Mouse (Mus musculus) erythroblast, embryonic 14.5 days (primary cell): Measurements from ENCODE around the gene Nat14. TPM values are rescaled to one million over a fixed set of nuclear protein-coding genes. Genes with fewer than 3 reads are reported as not detected.
"Not testable (repeated sequence)": the region's sequence is repeated elsewhere in the genome, so short reads cannot be mapped to it uniquely, and the experiment has no call there.

Experiments
- H3K27me3 ChIP-seq: 2 replicates; pipeline ENCODE4 v1.6.1; 2012; ENCODE audit warnings: inconsistent platforms; ENCODE audit not compliant: control insufficient read depth
- H3K36me3 ChIP-seq: 2 replicates; pipeline ENCODE4 v1.6.1; 2012; ENCODE audit warnings: mild to moderate bottlenecking, inconsistent platforms; ENCODE audit not compliant: control insufficient read depth
- H3K4me1 ChIP-seq: 2 replicates; pipeline ENCODE4 v1.6.1; 2012; ENCODE audit warnings: inconsistent platforms; ENCODE audit not compliant: control insufficient read depth
- H3K4me3 ChIP-seq: replicated peaks from 2 replicates; pipeline ENCODE3; 2012; ENCODE audit warnings: moderate library complexity, mild to moderate bottlenecking, inconsistent platforms
- H3K9me3 ChIP-seq: 2 replicates; pipeline ENCODE4 v1.6.1; 2012; ENCODE audit warnings: low read length, inconsistent platforms, mixed read lengths; ENCODE audit not compliant: control insufficient read depth
- GATA1 ChIP-seq: IDR thresholded peaks from 2 replicates; pipeline ENCODE4 v1.6.1; 2012; ENCODE audit warnings: low read length, inconsistent platforms, mixed read lengths
- TAL1 ChIP-seq: IDR thresholded peaks from 3 replicates; pipeline ENCODE4 v1.6.1; 2012; ENCODE audit warnings: low read length, inconsistent platforms, mixed read lengths
- polyA plus RNA-seq: library from polyadenylated mRNA; stranded (reverse); fragments of >175 nt; gene quantifications from 2 replicates; pipeline ENCODE4 v1.2.3, GENCODE M21; 2012

Gene Nat14
- 0.38 and 0.51 TPM in 2 replicates for polyA plus RNA-seq

DNA sequence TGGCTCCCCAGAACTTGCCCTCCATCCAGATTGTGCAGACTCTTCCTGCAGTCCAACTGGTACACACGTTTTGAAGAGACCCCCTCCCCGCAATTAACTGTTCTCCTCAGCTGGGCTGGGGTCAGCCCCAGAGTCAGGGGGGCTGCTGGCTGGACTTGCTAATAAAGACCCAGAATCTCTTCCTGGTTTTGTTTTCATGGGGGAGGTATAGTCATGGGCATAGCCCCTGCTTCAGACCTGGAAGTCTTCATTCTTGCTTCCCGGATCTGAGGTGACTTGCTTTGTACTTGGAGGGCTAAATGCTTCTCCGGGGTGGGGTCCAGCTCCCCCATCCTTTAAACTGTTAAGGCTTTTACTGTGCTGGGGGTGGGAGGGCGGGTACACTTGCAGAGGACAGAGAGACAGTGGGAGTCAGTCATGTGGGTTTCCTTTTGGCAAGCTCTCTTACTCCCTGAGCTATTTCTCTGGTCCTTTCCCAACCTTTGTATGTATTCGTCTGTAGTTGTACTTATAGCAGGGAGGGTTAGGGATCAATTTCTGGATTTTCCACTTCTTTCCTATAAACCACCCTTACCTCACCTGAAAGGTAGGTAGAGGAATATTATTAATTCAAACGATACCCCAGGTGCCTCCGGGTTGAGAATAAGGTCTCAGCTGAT, at the start of gene Nat14:
TSS of gene Nat14 (plus strand) at position 205 of the 659 bp plus-strand sequence.
- no peak within 1 kb of the TSS for H3K4me3 ChIP-seq
- H3K9me3 ChIP-seq, result peaks cover 7% of the 10 kb centered on the region
- H3K36me3 ChIP-seq, result peaks cover 42% of the 10 kb centered on the region
- TF ChIP-seq TAL1, result no peak
- no peak for TF ChIP-seq GATA1
- H3K4me1 ChIP-seq, result peaks cover 22% of the 10 kb centered on the region
- H3K27me3 ChIP-seq, result peaks cover 52% of the 10 kb centered on the region

DNA sequence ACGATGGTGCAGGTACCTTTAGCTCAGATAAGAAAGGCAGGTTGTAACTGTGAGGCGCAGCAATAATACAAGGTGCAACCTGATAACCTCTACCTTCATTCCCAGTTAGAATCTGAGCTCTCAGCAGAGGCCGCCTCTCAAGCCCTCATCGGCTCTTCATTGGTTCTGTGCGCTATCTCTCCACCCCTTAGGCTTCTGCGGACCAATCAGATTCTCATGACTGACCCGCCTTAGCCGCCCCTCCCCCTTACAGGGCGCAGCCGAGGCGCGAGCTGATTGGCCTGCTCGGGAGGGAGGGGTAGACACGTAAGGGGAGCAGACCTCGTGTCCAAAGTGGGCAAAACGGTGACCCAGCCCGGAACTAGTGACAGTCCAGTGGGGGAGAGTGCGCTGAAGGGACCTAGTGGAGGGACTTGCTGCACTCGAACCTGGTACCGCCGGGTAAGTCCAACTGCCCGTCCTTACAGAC, 45.0 kb upstream of the Nat14 start, which contains the start of gene Isoc2a:
TSS of gene Isoc2a (plus strand) at position 401 of the 469 bp plus-strand sequence.
- H3K27me3 ChIP-seq, result no peaks in the 10 kb centered on the region
- TF ChIP-seq TAL1 (peak; percentile 61), GATA1 (peak; percentile 77)

DNA sequence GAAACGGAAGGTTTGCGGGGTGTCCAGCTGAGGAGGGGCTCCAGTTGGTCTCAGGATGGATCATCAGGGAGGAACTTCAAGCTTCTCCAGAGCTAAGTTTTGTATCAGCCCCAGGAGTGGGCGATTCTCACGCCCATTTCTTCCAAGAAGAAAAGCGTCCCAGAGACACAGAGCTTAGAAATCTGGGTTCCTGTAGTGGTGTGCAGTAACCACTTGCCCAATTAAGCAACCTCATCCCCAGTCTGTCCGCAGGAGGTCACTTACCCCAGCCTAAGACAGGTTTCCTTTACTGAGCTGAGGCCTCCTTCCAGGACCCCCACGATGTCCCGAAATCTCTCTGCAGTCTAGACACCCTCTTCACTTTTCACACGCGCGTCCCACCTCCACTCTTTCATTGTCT, 44.6 kb upstream of the Nat14 start:
- TF ChIP-seq TAL1, result no peak
- no peak for TF ChIP-seq GATA1

More for the DNA sequence above, 45.0 kb upstream of the Nat14 start, which contains the start of gene Isoc2a:
- peak within 1 kb of the TSS; percentile 69 for H3K4me3 ChIP-seq
- peaks cover under 1% of the 10 kb centered on the region for H3K9me3 ChIP-seq
- peaks cover under 1% of the 10 kb centered on the region for H3K36me3 ChIP-seq
- peaks cover 39% of the 10 kb centered on the region for H3K4me1 ChIP-seq

DNA sequence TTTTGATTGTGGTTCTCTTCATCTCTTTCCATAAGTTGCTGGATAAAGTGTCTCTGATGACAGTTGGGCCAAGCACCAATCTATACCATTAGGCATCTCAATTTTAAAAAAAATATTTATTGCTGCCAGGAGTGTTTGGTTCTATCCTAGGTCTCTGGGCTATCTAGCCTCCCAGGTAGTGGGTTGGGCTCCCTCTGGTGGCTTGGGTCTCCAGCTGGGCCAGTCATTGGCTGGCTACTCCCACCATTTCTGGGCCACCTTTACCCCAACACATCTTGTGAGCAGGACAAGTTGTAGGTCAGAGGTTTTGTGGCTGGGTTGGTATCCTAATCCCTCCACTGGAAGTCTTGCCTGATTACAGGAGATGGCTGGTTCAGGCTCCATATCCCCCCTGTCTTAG, 43.6 kb upstream of the Nat14 start:
- Histone ChIP-seq H3K36me3 (peaks cover 8% of the 10 kb centered on the region), H3K9me3 (peaks cover 8% of the 10 kb centered on the region), H3K4me1 (peaks cover 39% of the 10 kb centered on the region), H3K4me3 (peak overlapping the region; percentile 69), H3K27me3 (no peaks in the 10 kb centered on the region)
- TF ChIP-seq GATA1 (no peak), TAL1 (no peak)

More for the DNA sequence above, 44.6 kb upstream of the Nat14 start:
- Histone ChIP-seq H3K27me3 (no peaks in the 10 kb centered on the region), H3K36me3 (peaks cover 5% of the 10 kb centered on the region), H3K4me1 (peaks cover 42% of the 10 kb centered on the region), H3K4me3 (peak overlapping the region; percentile 69), H3K9me3 (peaks cover 4% of the 10 kb centered on the region)

DNA sequence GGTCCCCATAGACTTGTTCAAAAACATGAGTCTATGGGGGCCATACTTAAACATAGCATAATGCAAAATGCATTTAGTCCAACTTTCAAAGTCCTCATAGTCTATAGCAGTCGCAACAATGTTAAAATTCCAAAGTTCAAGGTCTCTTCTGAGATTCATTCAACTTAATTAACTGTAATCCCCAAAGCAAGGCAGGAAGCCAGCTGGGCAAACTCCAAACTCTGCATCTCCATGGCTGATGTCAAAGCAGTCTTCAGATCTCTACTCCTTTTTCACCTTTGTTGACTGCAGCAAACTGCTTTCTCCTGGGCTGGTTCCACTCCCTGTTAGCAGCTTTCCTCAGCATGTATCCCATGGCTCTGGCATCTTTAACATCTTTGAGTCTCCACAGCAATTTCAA, 42.8 kb upstream of the Nat14 start:
- H3K4me3 ChIP-seq, H3K27me3 ChIP-seq, H3K9me3 ChIP-seq, H3K36me3 ChIP-seq: not testable (repeated sequence)
- peaks cover 39% of the 10 kb centered on the region for H3K4me1 ChIP-seq

DNA sequence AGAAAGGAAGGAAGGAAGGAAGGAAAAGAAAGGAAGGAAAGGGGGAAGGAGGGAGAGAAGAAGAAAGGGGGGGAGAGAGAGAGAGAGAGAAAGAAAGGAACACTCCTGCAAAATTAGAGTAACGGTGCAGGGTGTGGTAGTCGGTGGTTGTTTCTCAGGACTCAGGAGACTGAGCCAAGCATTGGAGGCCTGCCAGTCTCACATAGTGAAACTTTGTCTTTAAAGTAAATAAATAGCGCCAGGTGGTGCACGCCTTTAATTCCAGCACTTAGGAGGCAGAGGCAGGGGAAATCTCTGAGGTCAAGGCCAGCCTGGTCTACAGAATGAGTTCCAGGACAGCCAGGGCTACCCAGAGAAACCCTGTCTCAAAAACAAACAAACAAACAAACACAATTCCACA, 35.1 kb upstream of the Nat14 start:
- TF ChIP-seq GATA1 (no peak), TAL1 (no peak)
- Histone ChIP-seq H3K4me1 (peaks cover 3% of the 10 kb centered on the region), H3K27me3 (no peaks in the 10 kb centered on the region)

DNA sequence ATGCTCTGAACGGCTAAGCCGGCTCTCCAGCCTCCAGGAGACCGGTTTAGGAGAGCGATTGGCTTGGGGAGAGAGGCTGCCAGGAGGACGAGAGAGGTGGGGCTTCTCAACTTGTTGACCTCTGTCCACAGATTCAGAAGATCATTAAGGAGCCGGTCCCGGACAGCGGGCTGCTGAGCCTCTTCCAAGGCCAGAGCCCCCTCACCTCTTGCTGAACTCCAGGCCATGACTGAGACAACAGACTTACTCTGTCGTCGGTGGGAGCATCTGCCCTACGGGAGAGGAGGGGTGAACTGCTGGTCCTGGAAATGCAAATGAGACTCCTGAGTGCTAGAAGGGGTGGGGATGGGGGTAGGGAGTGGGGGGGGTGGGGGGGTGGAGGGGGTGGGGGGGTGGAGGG, 26.6 kb upstream of the Nat14 start:
- peaks cover 15% of the 10 kb centered on the region for H3K36me3 ChIP-seq
- no peaks in the 10 kb centered on the region for H3K9me3 ChIP-seq
- TF ChIP-seq GATA1 (no peak), TAL1 (no peak)
- peaks cover 10% of the 10 kb centered on the region for H3K4me1 ChIP-seq
- H3K4me3 ChIP-seq, result no peak overlapping the region
- H3K27me3 ChIP-seq, result peaks cover 12% of the 10 kb centered on the region

More for the DNA sequence above, 35.1 kb upstream of the Nat14 start:
- Histone ChIP-seq H3K36me3 (peaks cover 21% of the 10 kb centered on the region), H3K4me3 (no peak overlapping the region), H3K9me3 (peaks cover 8% of the 10 kb centered on the region)

DNA sequence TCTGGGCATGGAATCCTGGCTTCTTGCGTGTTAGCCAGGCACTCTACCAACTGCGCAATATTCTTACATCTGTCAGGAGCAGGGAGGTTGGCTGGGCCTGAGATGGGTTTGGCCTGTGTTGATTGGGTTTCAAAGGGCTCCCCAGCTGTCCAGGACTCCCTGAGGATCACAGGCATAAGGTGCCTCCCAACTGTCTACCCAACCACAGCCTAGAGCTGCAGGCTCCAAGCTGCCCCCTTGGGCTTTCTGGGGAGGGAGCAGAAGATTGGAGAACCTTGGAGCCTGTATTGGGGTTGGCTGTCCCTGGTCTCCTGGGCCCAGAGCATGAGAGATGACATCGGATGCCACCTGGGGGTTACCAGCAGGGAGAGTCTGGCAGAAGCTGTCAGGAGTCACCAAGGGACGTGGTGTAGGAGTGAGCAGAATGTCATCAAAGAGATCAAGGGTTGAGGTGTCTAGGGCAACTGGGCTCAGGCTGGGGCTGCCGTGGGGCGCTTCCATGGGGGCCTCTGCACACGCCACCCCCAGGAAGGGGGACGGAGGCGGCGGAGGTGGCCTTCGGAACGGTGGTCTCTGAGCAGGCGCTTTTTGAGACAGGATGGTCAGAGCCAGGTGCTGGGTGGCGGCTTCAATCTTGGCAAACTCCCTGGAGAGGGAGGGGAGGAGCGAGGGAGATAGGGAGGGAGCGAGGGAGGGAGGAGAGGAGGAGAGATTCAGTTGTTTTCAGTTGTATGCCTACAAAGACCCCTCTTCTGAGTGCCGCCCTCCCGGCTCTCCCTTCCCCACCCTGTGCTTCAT, 22.8 kb upstream of the Nat14 start:
- Histone ChIP-seq H3K4me3 (peak overlapping the region; percentile 22), H3K4me1 (peaks cover 14% of the 10 kb centered on the region), H3K27me3 (peaks cover 18% of the 10 kb centered on the region), H3K36me3 (peaks cover 5% of the 10 kb centered on the region; the same call in 1 of the 2 replicates), H3K9me3 (peaks cover 4% of the 10 kb centered on the region)
- TF ChIP-seq TAL1, result no peak
- no peak for TF ChIP-seq GATA1
